Mouse (Mus musculus): Measurements from ENCODE around the gene Arhgap45. TPM values are rescaled to one million over a fixed set of nuclear protein-coding genes. Genes with fewer than 3 reads are reported as not detected.

Gene Arhgap45
- total and polyA plus RNA-seq, 2 experiments from 2014 or later = 1.7 to 2.3 TPM

DNA sequence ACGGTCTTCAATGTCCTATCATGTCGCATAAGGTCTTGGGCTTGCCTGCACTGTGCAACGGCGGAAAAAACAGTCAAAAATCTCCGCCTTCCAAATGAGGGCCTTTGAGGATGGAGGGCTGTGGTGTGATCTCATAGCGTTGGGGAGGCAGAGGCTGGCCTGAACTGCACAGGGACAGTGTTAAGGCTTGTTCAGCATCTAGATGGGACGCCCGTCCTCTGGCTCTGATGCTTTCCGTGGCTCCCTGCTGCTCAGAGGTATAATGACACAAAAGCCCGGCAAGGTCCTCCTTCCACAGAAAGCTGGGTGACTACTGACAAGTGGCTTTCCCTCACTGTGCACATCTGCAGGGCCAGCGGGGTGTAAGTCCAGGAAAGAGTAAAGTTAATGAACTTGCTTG is 3.7 kb downstream of the Arhgap45 start:
- H3K4me1 ChIP-seq (ENCODE audit: insufficient read depth) = no peaks in the 10 kb centered on the region
- no peaks in the 10 kb centered on the region for H3K36me3 ChIP-seq (ENCODE audit: insufficient read depth)
- H3K9me3 ChIP-seq (ENCODE audit: low read length) = no peaks in the 10 kb centered on the region
- H3K27ac ChIP-seq (ENCODE audit: low read depth, low read length) = no peak overlapping the region
- no peak for TF ChIP-seq CTCF (IDR thresholded peaks at IDR 0.05; ENCODE audit: low read depth)
- peaks cover 12% of the 10 kb centered on the region for H3K27me3 ChIP-seq (ENCODE audit: insufficient read depth, low read length)
- DNase-seq (no peak), ATAC-seq (no peak)
- no peak overlapping the region for H3K4me2 ChIP-seq (ENCODE audit: low read depth)
- H3K4me3 ChIP-seq (ENCODE audit: low read depth, low read length) = no peak overlapping the region
- WGBS = 23% methylated on average over 11 of the region's 11 CpGs
- H3K9ac ChIP-seq = no peak overlapping the region

DNA sequence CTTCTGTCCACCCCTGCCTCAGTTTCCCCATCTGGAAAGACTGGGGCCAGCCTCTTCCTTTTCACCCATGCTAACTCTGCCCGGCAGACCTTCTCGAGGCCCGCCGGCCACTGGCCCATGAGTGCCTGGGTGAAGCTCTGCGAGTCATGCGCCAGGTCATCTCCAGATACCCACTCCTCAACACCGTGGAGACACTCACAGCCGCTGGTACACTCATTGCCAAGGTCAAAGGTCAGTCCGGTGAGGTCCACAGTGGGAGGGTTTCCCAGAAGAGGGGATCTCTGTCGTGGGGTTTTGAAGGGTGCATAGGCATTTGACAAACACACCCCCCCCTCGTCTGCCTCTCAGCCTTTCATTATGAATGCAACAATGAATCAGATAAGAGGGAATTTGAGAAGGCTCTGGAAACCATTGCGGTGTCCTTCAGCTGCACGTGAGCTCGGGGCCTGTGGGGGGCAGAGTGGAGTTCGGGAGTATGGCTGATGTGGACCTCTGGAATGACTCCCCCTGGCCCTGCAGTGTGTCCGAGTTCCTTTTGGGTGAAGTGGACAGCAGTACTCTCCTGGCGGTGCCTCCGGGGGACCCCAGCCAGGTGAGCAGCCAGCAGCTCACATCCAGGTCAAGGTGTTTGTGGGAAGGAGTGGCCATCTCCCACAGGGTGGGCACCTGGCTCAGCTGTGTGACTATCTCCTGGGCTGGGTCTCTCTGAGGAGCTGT is 4.3 kb downstream of the Arhgap45 start:
- no peaks in the 10 kb centered on the region for H3K9me3 ChIP-seq (ENCODE audit: low read length)
- H3K36me3 ChIP-seq (ENCODE audit: insufficient read depth) = no peaks in the 10 kb centered on the region
- H3K27ac ChIP-seq (ENCODE audit: low read depth, low read length) = no peak overlapping the region
- H3K4me2 ChIP-seq (ENCODE audit: low read depth) = no peak overlapping the region
- no peak overlapping the region for H3K9ac ChIP-seq
- H3K27me3 ChIP-seq (ENCODE audit: insufficient read depth, low read length) = peaks cover 12% of the 10 kb centered on the region
- DNase-seq = no peak
- WGBS = 83% methylated on average over 18 of the region's 18 CpGs
- H3K4me1 ChIP-seq (ENCODE audit: insufficient read depth) = no peaks in the 10 kb centered on the region
- H3K4me3 ChIP-seq (ENCODE audit: low read depth, low read length) = no peak overlapping the region
- no peak for TF ChIP-seq CTCF (IDR thresholded peaks at IDR 0.05; ENCODE audit: low read depth)
- ATAC-seq = no peak

DNA sequence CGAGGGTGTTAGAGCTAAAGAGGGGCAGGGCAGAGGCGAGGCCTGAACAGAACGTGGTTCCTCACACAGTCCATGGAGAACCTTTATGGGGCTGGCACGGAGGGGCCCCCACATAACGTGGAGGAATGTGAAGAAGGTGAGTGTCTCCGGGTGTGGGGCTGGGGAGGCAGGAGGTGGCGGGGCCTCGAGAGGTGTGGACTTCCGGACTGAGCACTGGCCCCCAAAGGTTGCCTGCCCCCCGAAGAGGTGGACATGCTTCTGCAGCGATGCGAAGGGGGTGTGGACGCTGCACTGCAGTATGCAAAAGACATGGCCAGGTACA is 4.8 kb downstream of the Arhgap45 start:
- Histone ChIP-seq H3K9ac (no peak overlapping the region), H3K27ac (ENCODE audit: low read depth, low read length) (no peak overlapping the region), H3K27me3 (ENCODE audit: insufficient read depth, low read length) (peaks cover 12% of the 10 kb centered on the region), H3K9me3 (ENCODE audit: low read length) (no peaks in the 10 kb centered on the region), H3K4me1 (ENCODE audit: insufficient read depth) (no peaks in the 10 kb centered on the region), H3K4me3 (ENCODE audit: low read depth, low read length) (no peak overlapping the region), H3K4me2 (ENCODE audit: low read depth) (no peak overlapping the region), H3K36me3 (ENCODE audit: insufficient read depth) (no peaks in the 10 kb centered on the region)
- WGBS = 91% methylated on average over 13 of the region's 13 CpGs
- no peak for TF ChIP-seq CTCF (IDR thresholded peaks at IDR 0.05; ENCODE audit: low read depth)
- DNase-seq (no peak), ATAC-seq (no peak)

DNA sequence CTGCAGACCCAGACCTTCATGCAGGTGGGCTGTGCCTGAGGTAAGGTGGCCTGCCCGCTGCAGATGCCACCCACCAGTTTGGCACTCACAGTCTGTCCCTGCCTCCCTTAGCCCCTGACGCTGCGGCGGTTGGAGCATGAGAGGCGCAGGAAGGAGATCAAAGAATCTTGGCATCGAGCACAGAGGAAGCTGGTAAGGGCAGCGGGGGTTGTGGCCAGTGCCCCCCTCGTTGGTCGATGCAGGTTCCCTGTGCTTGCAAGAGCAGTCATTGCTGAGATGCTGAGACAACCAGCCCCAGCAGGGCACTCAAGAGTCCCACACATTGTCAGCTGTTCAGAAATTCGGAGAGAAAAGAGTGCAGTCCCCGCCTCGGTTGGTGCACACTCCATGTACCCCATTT is 5.7 kb downstream of the Arhgap45 start:
- Histone ChIP-seq H3K4me1 (ENCODE audit: insufficient read depth) (no peaks in the 10 kb centered on the region), H3K27me3 (ENCODE audit: insufficient read depth, low read length) (peaks cover 12% of the 10 kb centered on the region), H3K4me2 (ENCODE audit: low read depth) (no peak overlapping the region), H3K9ac (no peak overlapping the region), H3K9me3 (ENCODE audit: low read length) (no peaks in the 10 kb centered on the region), H3K36me3 (ENCODE audit: insufficient read depth) (no peaks in the 10 kb centered on the region), H3K27ac (ENCODE audit: low read depth, low read length) (no peak overlapping the region), H3K4me3 (ENCODE audit: low read depth, low read length) (no peak overlapping the region)
- ATAC-seq = no peak
- TF ChIP-seq CTCF (IDR thresholded peaks at IDR 0.05; ENCODE audit: low read depth) = no peak
- no peak for DNase-seq
- 86% methylated on average over 12 of the region's 12 CpGs for WGBS

DNA sequence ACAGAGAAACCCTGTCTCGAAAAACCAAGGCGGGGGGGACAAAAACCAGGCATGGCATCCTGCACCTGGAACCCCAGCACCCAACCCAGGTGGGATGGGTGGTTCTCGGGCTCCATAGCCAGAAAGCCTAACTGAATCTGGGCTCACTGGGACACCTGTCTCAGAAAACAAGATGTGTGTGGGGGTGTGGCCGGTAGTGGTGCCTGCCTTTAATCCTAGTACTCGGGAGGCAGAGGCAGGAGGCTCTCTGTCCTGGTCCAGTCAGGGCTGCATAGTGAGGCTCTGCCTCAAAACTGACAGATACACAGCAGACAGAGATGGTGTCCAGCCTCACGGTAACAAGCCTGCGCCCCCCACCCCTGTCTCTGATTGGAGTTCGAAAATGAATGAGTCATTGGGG is 6.4 kb downstream of the Arhgap45 start:
- 94% methylated on average over 8 of the region's 8 CpGs for WGBS
- TF ChIP-seq CTCF (IDR thresholded peaks at IDR 0.05; ENCODE audit: low read depth) = no peak
- ATAC-seq = no peak

DNA sequence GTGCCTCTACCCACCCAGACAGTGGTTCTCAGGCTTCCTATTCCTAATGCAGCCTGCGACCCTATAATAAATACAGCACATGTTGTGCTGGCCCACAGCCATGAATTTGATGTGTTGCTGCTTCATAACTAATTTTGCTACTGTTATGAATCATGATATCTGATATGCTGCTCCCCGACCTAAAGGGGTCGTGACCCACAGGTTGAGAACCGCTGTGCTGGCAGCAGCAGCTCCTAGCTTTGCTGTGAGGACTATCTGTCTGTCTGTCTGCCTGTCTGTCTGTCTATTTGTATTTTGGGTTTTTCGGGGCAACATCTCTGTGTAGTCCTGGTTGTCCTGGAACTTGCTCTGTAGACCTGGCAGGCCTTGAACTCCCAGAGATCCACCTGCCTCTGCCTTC is 7.3 kb downstream of the Arhgap45 start:
- no peak for ATAC-seq
- DNase-seq = no peak
- Histone ChIP-seq H3K9ac (no peak overlapping the region), H3K27ac (ENCODE audit: low read depth, low read length) (no peak overlapping the region), H3K9me3 (ENCODE audit: low read length) (no peaks in the 10 kb centered on the region), H3K36me3 (ENCODE audit: insufficient read depth) (no peaks in the 10 kb centered on the region), H3K27me3 (ENCODE audit: insufficient read depth, low read length) (peaks cover 10% of the 10 kb centered on the region; the same call in 1 of the 2 replicates), H3K4me1 (ENCODE audit: insufficient read depth) (no peaks in the 10 kb centered on the region), H3K4me3 (ENCODE audit: low read depth, low read length) (no peak overlapping the region), H3K4me2 (ENCODE audit: low read depth) (no peak overlapping the region)
- TF ChIP-seq CTCF (IDR thresholded peaks at IDR 0.05; ENCODE audit: low read depth) = no peak
- 79% methylated on average over 5 of the region's 5 CpGs for WGBS

More for the DNA sequence above, 6.4 kb downstream of the Arhgap45 start:
- Histone ChIP-seq H3K27ac (ENCODE audit: low read depth, low read length) (no peak overlapping the region), H3K27me3 (ENCODE audit: insufficient read depth, low read length) (peaks cover 12% of the 10 kb centered on the region), H3K4me1 (ENCODE audit: insufficient read depth) (no peaks in the 10 kb centered on the region), H3K4me2 (ENCODE audit: low read depth) (no peak overlapping the region), H3K9me3 (ENCODE audit: low read length) (no peaks in the 10 kb centered on the region), H3K36me3 (ENCODE audit: insufficient read depth) (no peaks in the 10 kb centered on the region), H3K9ac (no peak overlapping the region), H3K4me3 (ENCODE audit: low read depth, low read length) (no peak overlapping the region)
- no peak for DNase-seq

DNA sequence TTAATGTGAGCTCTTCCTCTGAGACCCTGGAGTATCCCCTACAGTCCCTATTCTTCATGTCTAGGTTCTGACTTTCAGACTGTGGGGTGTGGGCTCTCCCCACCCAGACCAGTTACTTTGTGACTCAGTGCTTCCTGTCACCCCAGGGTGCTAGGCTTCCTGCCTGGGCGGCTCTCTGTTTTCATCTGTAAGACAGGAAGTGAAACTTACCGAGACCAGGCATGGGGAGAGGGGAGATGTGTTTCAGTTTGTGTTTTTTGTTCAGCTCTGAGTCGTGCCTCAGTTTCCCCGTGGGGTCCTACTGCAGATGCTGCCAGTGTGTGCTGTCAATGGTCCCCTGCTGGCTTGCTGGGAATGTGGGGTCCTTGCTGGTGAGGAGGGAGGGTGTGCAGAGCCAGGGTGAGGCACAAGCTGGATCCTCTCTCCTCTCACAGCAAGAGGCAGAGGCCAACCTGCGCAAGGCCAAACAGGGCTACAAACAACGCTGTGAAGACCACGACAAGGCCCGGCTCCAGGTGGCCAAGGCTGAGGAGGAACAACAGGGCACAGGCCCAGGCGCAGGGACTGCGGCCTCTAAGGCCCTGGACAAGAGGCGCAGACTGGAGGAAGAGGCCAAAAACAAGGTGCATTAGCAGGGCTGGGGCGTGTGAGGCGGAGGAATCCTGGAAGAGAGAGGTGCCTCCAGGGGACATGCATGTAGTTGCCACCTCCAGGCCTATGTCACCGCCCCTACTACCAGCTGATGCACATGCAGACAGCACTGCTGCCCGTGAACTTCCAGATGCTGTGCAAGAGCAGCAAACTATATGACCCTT is 8.0 kb downstream of the Arhgap45 start:
- Histone ChIP-seq H3K4me3 (ENCODE audit: low read depth, low read length) (no peak overlapping the region), H3K27me3 (ENCODE audit: insufficient read depth, low read length) (peaks cover 7% of the 10 kb centered on the region; the same call in 1 of the 2 replicates), H3K27ac (ENCODE audit: low read depth, low read length) (no peak overlapping the region), H3K9me3 (ENCODE audit: low read length) (no peaks in the 10 kb centered on the region), H3K4me2 (ENCODE audit: low read depth) (no peak overlapping the region), H3K36me3 (ENCODE audit: insufficient read depth) (no peaks in the 10 kb centered on the region), H3K9ac (no peak overlapping the region), H3K4me1 (ENCODE audit: insufficient read depth) (no peaks in the 10 kb centered on the region)
- DNase-seq (no peak), ATAC-seq (no peak)
- 80% methylated on average over 15 of the region's 15 CpGs for WGBS
- no peak for TF ChIP-seq CTCF (IDR thresholded peaks at IDR 0.05; ENCODE audit: low read depth)

Measured in forebrain, postnatal 0 days (tissue).